Mouse (Mus musculus) cerebellum, postnatal 4 days (tissue): ENCODE data around the gene Zhx3.
A peak's percentile ranks its signal among the peaks of the same experiment; 100 is the strongest.

Experiments
- DNase-seq, 2 experiments: peaks; one replicate each; pipeline ENCODE4 v3.0.0; 2022; ENCODE audit warnings: low spot score in 2 of 2, mixed read lengths in 1 of 2

The Zhx3 gene

GRCm38 (mm10) chr2:160872890-160873382 lies at the start of gene Zhx3:
Zhx3 (minus strand) TSS chr2:160872998.
- DNase-seq: peak; percentile 88 to 94

GRCm38 (mm10) chr2:160921285-160921684 lies 48.5 kb upstream of the Zhx3 start:
- DNase-seq: no peak

GRCm38 (mm10) chr2:160918930-160919215 lies 46.1 kb upstream of the Zhx3 start:
- DNase-seq: no peak

- no peak for DNase-seq
Measured at GRCm38 (mm10) chr2:160918154-160918929, 45.5 kb upstream of the Zhx3 start.

- DNase-seq: no peak
Measured at GRCm38 (mm10) chr2:160917313-160917712, 44.5 kb upstream of the Zhx3 start.

GRCm38 (mm10) chr2:160916714-160917113 lies 43.9 kb upstream of the Zhx3 start:
- DNase-seq: no peak

- DNase-seq: no peak
Measured at GRCm38 (mm10) chr2:160915821-160916610, 43.2 kb upstream of the Zhx3 start.

GRCm38 (mm10) chr2:160914656-160915055 lies 41.9 kb upstream of the Zhx3 start:
- DNase-seq: no peak

GRCm38 (mm10) chr2:160912231-160912671 lies 39.5 kb upstream of the Zhx3 start, which contains the start of gene Emilin3:
Emilin3 (minus strand) TSS chr2:160912328.
- DNase-seq: no peak

GRCm38 (mm10) chr2:160911558-160912201 lies 38.9 kb upstream of the Zhx3 start:
- no peak for DNase-seq

GRCm38 (mm10) chr2:160910633-160911032 lies 37.8 kb upstream of the Zhx3 start:
- DNase-seq: no peak

- no peak for DNase-seq
Measured at GRCm38 (mm10) chr2:160908607-160909006, 35.8 kb upstream of the Zhx3 start.

GRCm38 (mm10) chr2:160906101-160906500 lies 33.3 kb upstream of the Zhx3 start:
- DNase-seq: no peak

GRCm38 (mm10) chr2:160905301-160905700 lies 32.5 kb upstream of the Zhx3 start:
- no peak for DNase-seq

- DNase-seq: no peak
Measured at GRCm38 (mm10) chr2:160901656-160902412, 29.0 kb upstream of the Zhx3 start.

- DNase-seq: no peak
Measured at GRCm38 (mm10) chr2:160891697-160892096, 18.9 kb upstream of the Zhx3 start.

GRCm38 (mm10) chr2:160891045-160891444 lies 18.2 kb upstream of the Zhx3 start:
- peak in 1 of 2 experiments; percentile 13 for DNase-seq

- DNase-seq: no peak
Measured at GRCm38 (mm10) chr2:160887859-160888258, 15.1 kb upstream of the Zhx3 start.

- peak; percentile 73 to 87 for DNase-seq
Measured at GRCm38 (mm10) chr2:160887284-160887683, 14.5 kb upstream of the Zhx3 start.

- no peak for DNase-seq
Measured at GRCm38 (mm10) chr2:160886221-160886620, 13.4 kb upstream of the Zhx3 start.

- peak in 1 of 2 experiments; percentile 38 for DNase-seq
Measured at GRCm38 (mm10) chr2:160884830-160885229, 12.0 kb upstream of the Zhx3 start.
